Mouse (Mus musculus): ENCODE results near the gene Patj. TPM values are rescaled to one million over a fixed set of nuclear protein-coding genes. Genes with fewer than 3 reads are reported as not detected.

The Patj gene
- total RNA-seq, 2 experiments from 2014 or later = 6.6 to 7.7 TPM

DNA sequence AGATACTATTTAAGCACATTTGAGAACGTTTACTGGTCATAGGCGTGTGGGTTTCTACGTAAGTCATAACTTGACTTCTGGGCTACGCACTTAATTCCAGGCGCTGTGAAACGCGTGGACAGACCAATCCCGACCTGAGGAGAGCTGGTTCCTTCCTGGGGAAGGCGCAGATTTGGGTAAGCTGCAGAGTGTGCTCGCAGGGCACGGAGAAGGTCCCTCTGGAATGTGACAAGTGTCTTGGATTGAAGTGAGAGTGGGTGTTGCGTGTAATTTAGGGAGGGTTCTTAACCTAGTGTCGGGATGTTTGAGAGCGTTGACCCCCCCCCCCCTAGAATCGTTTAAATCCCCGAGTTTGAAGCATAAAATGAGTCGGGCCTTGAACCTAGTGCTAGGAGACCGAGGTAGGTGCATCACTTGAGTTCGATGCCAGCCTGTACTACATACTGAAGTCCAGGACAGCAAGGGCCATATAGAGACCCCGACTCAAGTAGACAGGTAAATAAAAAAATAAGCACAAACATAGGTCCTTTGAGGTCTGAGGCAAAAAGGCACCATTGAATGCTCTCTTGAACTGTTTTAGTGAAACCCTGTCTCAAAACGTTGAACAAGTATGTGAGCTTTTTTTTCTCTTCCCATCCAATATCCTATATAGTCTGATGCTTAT is 331.8 kb downstream of the Patj start:
- DNase-seq = no peak

GRCm38 (mm10) chr4:98727959-98728347 is 332.4 kb downstream of the Patj start:
- no peak for DNase-seq

DNA sequence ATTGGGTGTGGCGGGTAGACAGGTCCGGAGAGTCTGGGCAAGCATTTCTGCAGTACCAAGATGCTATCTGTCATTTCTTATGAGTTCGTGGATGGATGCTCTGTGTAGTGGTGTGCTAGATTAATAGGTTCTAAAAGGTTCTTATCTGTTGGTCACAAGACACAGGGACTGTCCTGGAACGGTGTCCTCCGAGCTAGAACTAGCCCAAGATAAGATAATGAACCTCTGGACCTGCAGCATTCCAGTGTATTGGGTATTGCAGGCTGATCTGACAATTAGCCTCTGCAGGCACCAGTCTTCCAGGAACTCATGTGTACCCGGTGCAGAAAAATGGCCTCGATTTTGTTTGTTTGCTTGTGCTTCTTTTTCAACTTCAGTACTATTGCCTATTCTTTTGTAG is 333.1 kb downstream of the Patj start:
- DNase-seq = no peak

- no peak for DNase-seq
These were observed 338.1 kb downstream of the Patj start for GRCm38 (mm10) chr4:98733660-98734059.

GRCm38 (mm10) chr4:98739753-98740152 is 344.2 kb downstream of the Patj start:
- no peak for DNase-seq

GRCm38 (mm10) chr4:98743209-98743905 is 347.8 kb downstream of the Patj start:
- DNase-seq = no peak

DNA sequence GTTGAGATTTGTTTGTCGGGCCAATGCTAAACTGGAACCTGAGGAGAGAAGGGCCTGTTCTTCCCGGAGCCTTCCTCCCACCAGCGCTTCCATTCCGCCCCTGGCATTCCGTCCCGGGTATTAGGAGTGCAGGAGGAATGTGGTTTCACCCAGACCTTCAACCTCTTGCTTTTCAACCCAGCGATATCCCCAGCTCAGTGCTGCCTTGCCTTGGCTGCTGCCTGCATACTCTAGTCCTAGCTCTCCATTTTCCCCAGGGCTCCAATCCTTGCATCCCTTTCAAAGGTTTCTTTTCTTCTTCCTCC is 348.3 kb downstream of the Patj start:
- peak; percentile 18 for DNase-seq

GRCm38 (mm10) chr4:98754456-98754855 is 358.9 kb downstream of the Patj start:
- DNase-seq = no peak

DNA sequence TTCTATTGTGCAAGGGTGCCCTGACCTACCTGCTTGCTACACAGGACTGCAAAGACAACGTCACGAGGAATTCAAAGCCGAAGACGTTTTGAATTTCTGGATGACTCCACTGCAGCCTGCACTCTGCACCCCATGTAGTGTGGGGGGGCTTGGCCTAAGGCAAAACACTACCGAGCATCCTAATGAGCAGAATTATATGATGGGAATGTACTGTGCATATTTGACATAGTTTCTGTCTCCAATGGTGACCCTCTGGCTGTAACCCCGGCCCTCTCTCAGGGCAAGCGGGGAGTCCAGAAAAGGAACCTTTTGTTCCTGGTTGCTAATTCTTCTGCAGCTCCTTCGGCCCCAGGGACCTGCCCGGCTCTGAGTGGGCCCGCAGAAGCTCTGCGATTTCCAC is 360.6 kb downstream of the Patj start:
- no peak for DNase-seq

- no peak for DNase-seq
These were observed 362.6 kb downstream of the Patj start for GRCm38 (mm10) chr4:98758012-98758821.

DNA sequence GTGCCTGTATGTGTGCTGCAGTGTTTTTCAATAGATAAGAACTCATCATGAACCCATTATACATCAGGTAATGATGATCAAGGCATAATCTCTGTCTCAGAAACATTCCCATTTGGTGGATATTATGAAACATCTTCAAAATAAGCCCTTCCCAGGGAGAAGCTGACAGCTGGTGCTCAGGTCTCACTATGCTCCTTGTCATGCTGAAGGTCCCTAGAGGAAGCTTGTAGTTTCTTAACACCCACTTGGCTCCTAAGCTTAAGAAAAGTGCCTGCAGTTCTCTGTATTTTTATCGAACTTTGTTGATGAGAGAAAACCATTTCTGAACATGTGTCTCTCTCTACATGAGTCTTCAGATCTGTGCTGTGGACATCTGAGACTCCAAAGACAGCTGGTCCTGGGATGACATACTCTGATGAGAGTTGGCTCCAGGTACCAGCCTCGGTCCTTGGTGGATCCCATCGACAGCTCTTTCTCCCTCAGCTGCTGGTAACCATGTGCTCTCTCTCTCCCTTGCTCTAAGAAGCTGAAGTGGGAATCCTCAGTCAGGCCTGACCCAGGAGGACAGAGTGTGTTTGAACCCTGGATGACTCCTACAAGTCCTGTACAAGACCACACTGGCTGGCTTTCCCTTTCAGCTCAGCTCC is 363.4 kb downstream of the Patj start:
- no peak for DNase-seq

DNA sequence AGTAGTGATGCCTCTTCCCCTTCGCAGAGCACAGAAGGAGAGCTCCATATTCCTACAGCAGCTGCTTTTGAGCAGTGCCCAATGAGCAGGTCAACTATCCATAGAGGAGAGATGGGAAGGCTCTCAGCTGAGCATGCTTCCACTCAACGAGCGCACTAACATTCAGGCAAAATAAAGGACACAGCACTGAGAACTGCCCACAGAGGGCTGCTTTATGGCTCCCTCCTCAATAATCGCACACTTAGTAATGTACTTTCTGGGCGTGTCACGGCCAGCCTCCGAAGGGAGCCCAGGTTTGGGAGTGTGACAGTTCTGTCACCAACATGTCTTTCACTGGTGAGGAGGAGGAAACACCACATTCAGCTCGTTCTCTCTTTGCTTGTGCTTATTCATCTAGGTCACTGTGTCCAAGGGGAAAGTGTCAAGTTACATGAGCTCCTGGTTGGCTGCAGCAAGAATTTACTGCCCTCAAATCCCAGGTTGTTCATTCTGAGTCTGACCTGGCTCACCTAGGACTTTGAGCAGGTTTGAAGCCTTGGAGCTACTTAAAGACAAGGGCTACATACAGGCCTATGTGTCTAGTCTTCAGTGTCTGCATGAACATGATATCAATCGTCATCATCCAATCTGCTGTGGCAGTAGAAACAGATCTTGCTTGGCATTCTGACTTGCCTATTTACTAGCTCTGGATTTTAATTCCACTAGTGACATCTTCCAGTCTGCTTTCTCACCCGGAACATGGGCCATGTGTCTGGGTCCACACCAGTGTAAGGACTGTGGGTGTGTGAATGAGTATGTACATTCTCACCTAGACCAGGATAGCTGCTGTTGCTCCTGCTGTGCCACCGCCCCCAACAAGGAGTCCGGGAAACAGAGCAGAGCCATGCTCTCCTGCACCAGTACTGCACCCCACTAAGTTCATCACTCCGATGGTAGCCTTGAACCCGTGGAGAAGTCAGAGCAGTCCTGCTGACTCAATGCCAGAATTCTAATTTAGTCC is 371.8 kb downstream of the Patj start:
- no peak for DNase-seq

Small RNA genes lying within 50 kb of the gene (microRNA-seq; reads per million reads assigned to microRNA genes)
- gene Gm22625 (not detected), gene Gm26154 (not detected)

Other genes with a start within 250 kb of the Patj start
- 10 to 100 TPM; 36.1 to 37.2 TPM for gene Tm2d1, start 12.5 kb upstream of the Patj start, total RNA-seq (2021)

All from adrenal gland, postnatal 10 days (tissue).